Mouse (Mus musculus) E14TG2a.4 (cell line): Measurements from ENCODE around the gene Nt5c2.

ENCODE experiments used
- CTCF ChIP-seq: conservative IDR thresholded peaks from 2 replicates; pipeline ENCODE4 v1.5.1; 2014; ENCODE audit warnings: low read length
- NANOG ChIP-seq: IDR thresholded peaks from 2 replicates; pipeline ENCODE4 v1.6.1; 2014; ENCODE audit warnings: borderline replicate concordance, low read length, mixed read lengths

- TF ChIP-seq CTCF (no peak), NANOG (no peak)
Measured at GRCm38 (mm10) chr19:46892856-46893255, 122.1 kb downstream of the Nt5c2 start.
